Mouse (Mus musculus) frontal cortex, postnatal 36 days (tissue): Measurements from ENCODE around the gene Slc7a15.
"Not testable (repeated sequence)": the region's sequence is repeated elsewhere in the genome, so short reads cannot be mapped to it uniquely, and the experiment has no call there.

ENCODE experiments used
- DNase-seq, 2 experiments: peaks; one replicate each; pipeline ENCODE4 v3.0.0; 2022; ENCODE audit warnings: low spot score in 2 of 2

Slc7a15 gene

GRCm38 (mm10) chr12:8598966-8599365 is at the start of gene Slc7a15:
TSS of gene Slc7a15 (minus strand) at chr12:8599066.
- not testable (repeated sequence) for DNase-seq

GRCm38 (mm10) chr12:8648211-8648610 is 49.3 kb upstream of the Slc7a15 start:
- not testable (repeated sequence) for DNase-seq

- DNase-seq, result no peak
Observed at GRCm38 (mm10) chr12:8641425-8641735, 42.5 kb upstream of the Slc7a15 start.

- DNase-seq, result peak; percentile 100
Observed at GRCm38 (mm10) chr12:8640711-8641424, 42.0 kb upstream of the Slc7a15 start.

GRCm38 (mm10) chr12:8640186-8640585 is 41.3 kb upstream of the Slc7a15 start:
- not testable (repeated sequence) for DNase-seq

- DNase-seq, result peak; percentile 65 to 73
Observed at GRCm38 (mm10) chr12:8638411-8639087, 39.7 kb upstream of the Slc7a15 start.

- no peak for DNase-seq
Observed at GRCm38 (mm10) chr12:8636945-8637344, 38.1 kb upstream of the Slc7a15 start.

GRCm38 (mm10) chr12:8635546-8635945 is 36.7 kb upstream of the Slc7a15 start:
- no peak for DNase-seq

- no peak for DNase-seq
Observed at GRCm38 (mm10) chr12:8634306-8634705, 35.4 kb upstream of the Slc7a15 start.

- DNase-seq, result no peak
Observed at GRCm38 (mm10) chr12:8632737-8633365, 34.0 kb upstream of the Slc7a15 start.

GRCm38 (mm10) chr12:8631691-8632090 is 32.8 kb upstream of the Slc7a15 start:
- no peak for DNase-seq

- no peak for DNase-seq
Observed at GRCm38 (mm10) chr12:8629537-8629936, 30.7 kb upstream of the Slc7a15 start.

GRCm38 (mm10) chr12:8620678-8621018 is 21.8 kb upstream of the Slc7a15 start:
- no peak for DNase-seq

- DNase-seq, result no peak
Observed at GRCm38 (mm10) chr12:8619827-8620677, 21.2 kb upstream of the Slc7a15 start.

GRCm38 (mm10) chr12:8618271-8618670 is 19.4 kb upstream of the Slc7a15 start:
- DNase-seq, result no peak

- DNase-seq, result no peak
Observed at GRCm38 (mm10) chr12:8609070-8609469, 10.2 kb upstream of the Slc7a15 start.

- DNase-seq, result no peak
Observed at GRCm38 (mm10) chr12:8595611-8596010, 3.3 kb downstream of the Slc7a15 start.

GRCm38 (mm10) chr12:8591326-8591725 is 7.5 kb downstream of the Slc7a15 start:
- DNase-seq, result not testable (repeated sequence)

GRCm38 (mm10) chr12:8573405-8573804 is 25.5 kb downstream of the Slc7a15 start:
- DNase-seq, result no peak

GRCm38 (mm10) chr12:8571903-8572341 is 26.9 kb downstream of the Slc7a15 start:
- not testable (repeated sequence) for DNase-seq

GRCm38 (mm10) chr12:8571287-8571902 is 27.5 kb downstream of the Slc7a15 start:
- DNase-seq, result not testable (repeated sequence)

GRCm38 (mm10) chr12:8562213-8562612 is 36.7 kb downstream of the Slc7a15 start:
- DNase-seq, result not testable (repeated sequence)
